Mouse (Mus musculus) brain, embryonic 14.5 days (tissue): ENCODE results near the gene Stk32c. TPM values are rescaled to one million over a fixed set of nuclear protein-coding genes. Genes with fewer than 3 reads are reported as not detected.

Experiments
- DNase-seq: peaks from one replicate; pipeline ENCODE4 v3.0.0-alpha.2; 2011; ENCODE audit warnings: low read depth
- CTCF ChIP-seq: fragments of 200-500 bp; IDR thresholded peaks from 2 replicates; pipeline ENCODE4 v1.5.1; 2012; ENCODE audit warnings: inconsistent platforms, mild to moderate bottlenecking, moderate library complexity, borderline replicate concordance; ENCODE audit not compliant: insufficient read depth, insufficient read length; ENCODE audit errors: extremely low read depth
- POLR2A ChIP-seq: fragments of 200-500 bp; IDR thresholded peaks from 2 replicates; pipeline ENCODE4 v1.6.1; 2012; ENCODE audit warnings: mild to moderate bottlenecking, inconsistent platforms, borderline replicate concordance; ENCODE audit not compliant: poor library complexity, insufficient read depth, insufficient read length, severe bottlenecking; ENCODE audit errors: extremely low read depth
- polyA plus RNA-seq: library from polyadenylated mRNA; depleted of rRNA; stranded (reverse); fragments of >200 nt; gene quantifications from 2 replicates; pipeline ENCODE4 v1.2.3, GENCODE M21; 2012; rRNA removed

The Stk32c gene
- polyA plus RNA-seq, 1 experiment, result 27.9 TPM

GRCm38 (mm10) chr7:139087801-139088200 lies 125.3 kb downstream of the Stk32c start:
- DNase-seq, result peak; percentile 87
- TF ChIP-seq CTCF, result no peak
- TF ChIP-seq POLR2A, result no peak

GRCm38 (mm10) chr7:139086195-139087158 lies 126.6 kb downstream of the Stk32c start:
- TF ChIP-seq POLR2A, result 0 out of 2 replicates have a peak, but pooled peaks have one; percentile 3
- no peak for TF ChIP-seq CTCF
- no peak for DNase-seq

GRCm38 (mm10) chr7:139085629-139086194 lies 127.4 kb downstream of the Stk32c start, which contains the start of gene Dpysl4:
TSS of gene Dpysl4 (plus strand) at chr7:139086001.
- peak; percentile 93 for DNase-seq
- peak; percentile 64; the same call in 1 of the 2 replicates for TF ChIP-seq POLR2A
- no peak for TF ChIP-seq CTCF

- no peak for TF ChIP-seq CTCF
- TF ChIP-seq POLR2A, result no peak
Observed at GRCm38 (mm10) chr7:139084316-139084715, 128.8 kb downstream of the Stk32c start.

GRCm38 (mm10) chr7:139082281-139082680 lies 130.8 kb downstream of the Stk32c start:
- no peak for DNase-seq

More at GRCm38 (mm10) chr7:139084316-139084715, 128.8 kb downstream of the Stk32c start:
- no peak for DNase-seq

GRCm38 (mm10) chr7:139081158-139081557 lies 131.9 kb downstream of the Stk32c start:
- TF ChIP-seq CTCF (no peak), POLR2A (no peak)
- DNase-seq, result peak; percentile 68

More at GRCm38 (mm10) chr7:139082281-139082680, 130.8 kb downstream of the Stk32c start:
- no peak for TF ChIP-seq POLR2A
- TF ChIP-seq CTCF, result no peak

GRCm38 (mm10) chr7:139080714-139081113 lies 132.4 kb downstream of the Stk32c start:
- no peak for TF ChIP-seq POLR2A
- peak; percentile 58; the same call in 1 of the 2 replicates for TF ChIP-seq CTCF
- no peak for DNase-seq

GRCm38 (mm10) chr7:139079141-139079540 lies 134.0 kb downstream of the Stk32c start:
- no peak for TF ChIP-seq CTCF
- no peak for TF ChIP-seq POLR2A
- DNase-seq, result no peak

- no peak for TF ChIP-seq POLR2A
- no peak for TF ChIP-seq CTCF
- peak; percentile 91 for DNase-seq
Observed at GRCm38 (mm10) chr7:139078181-139078580, 134.9 kb downstream of the Stk32c start.

GRCm38 (mm10) chr7:139077283-139077682 lies 135.8 kb downstream of the Stk32c start:
- peak; percentile 85 for DNase-seq
- no peak for TF ChIP-seq CTCF
- no peak for TF ChIP-seq POLR2A

- DNase-seq, result peak; percentile 58
- TF ChIP-seq POLR2A (no peak), CTCF (no peak)
Observed at GRCm38 (mm10) chr7:139075054-139075794, 137.9 kb downstream of the Stk32c start.

GRCm38 (mm10) chr7:139074189-139074588 lies 138.9 kb downstream of the Stk32c start:
- no peak for TF ChIP-seq POLR2A
- TF ChIP-seq CTCF, result no peak
- DNase-seq, result peak; percentile 61

GRCm38 (mm10) chr7:139068182-139068623 lies 144.9 kb downstream of the Stk32c start:
- TF ChIP-seq CTCF (peak; percentile 86), POLR2A (no peak)
- DNase-seq, result peak; percentile 88

GRCm38 (mm10) chr7:139063406-139063805 lies 149.7 kb downstream of the Stk32c start:
- no peak for DNase-seq
- TF ChIP-seq CTCF, result peak; percentile 34; the same call in 1 of the 2 replicates
- no peak for TF ChIP-seq POLR2A

Other genes with a start within 250 kb of the Stk32c start
- gene Dpysl4, start 127.3 kb downstream of the Stk32c start, polyA plus RNA-seq, result 192 and 195 TPM in 2 replicates
- gene Lrrc27, start 319 bp downstream of the Stk32c start, polyA plus RNA-seq, result 3.8 and 8.3 TPM in 2 replicates
- 4.3 and 4.5 TPM in 2 replicates for gene Pwwp2b, start 35.2 kb upstream of the Stk32c start, polyA plus RNA-seq
- gene Inpp5a, start 175.8 kb upstream of the Stk32c start, polyA plus RNA-seq, result 6.2 and 17.6 TPM in 2 replicates